Mouse (Mus musculus) brain, adult 2 months (tissue): Measurements from ENCODE around the gene Ptpre.
"Not testable (repeated sequence)": the region's sequence is repeated elsewhere in the genome, so short reads cannot be mapped to it uniquely, and the experiment has no call there.

Source experiments
- DNase-seq: peaks from one replicate; pipeline ENCODE4 v3.0.0; 2011; ENCODE audit warnings: low read depth, low spot score

Ptpre gene

DNA sequence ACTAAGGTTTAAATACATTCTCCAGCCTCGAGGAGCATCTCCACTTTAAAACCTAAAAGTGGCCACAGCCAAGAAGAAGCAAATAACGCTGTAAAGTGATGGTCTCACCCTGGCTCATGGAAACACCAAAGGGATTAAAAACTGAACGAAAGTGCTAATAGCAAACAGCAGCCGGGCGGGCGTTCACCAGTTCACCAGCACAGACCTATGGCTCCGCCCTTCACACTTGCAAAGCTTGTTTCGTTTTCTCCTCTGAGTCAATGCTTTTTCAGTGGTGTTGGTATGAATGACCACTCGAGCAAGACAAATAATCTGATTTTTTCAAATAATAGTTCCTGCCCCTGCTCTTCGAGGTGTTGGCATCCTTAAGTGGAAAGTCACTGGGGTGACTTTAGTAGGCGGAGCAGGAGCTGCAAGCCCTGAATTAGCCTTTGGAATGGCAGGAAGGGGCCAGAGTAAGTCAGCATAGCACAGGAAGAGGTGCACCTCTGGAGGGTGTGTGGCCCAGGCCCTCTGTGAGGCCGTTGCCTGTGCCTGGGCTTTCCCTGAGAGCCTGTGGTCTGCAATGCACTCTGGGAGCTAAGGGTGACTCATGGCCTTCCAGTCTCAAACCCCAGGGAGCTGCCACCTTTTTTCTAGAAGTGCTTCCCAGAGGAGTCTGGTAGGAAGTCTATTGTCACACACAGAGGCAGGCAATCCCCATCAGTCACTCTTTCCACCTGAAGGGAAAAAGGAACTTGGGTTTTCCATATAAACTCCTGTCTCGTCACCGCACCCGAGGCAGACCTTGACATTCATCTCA, 67.9 kb downstream of the Ptpre start:
- DNase-seq = no peak

DNA sequence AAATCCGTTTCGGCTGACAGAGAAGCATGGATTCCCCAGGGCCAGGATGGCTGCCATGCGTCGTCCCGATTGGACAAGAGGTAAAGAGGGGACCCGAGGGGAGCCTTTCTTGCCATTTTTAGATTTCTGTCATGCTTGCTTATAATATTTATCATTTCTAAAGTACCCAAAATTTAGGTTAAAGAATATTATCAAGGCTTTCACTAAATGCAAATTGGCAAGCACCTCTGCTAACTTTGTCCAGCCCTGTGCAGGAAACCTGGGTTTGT, 68.5 kb downstream of the Ptpre start:
- no peak for DNase-seq

DNA sequence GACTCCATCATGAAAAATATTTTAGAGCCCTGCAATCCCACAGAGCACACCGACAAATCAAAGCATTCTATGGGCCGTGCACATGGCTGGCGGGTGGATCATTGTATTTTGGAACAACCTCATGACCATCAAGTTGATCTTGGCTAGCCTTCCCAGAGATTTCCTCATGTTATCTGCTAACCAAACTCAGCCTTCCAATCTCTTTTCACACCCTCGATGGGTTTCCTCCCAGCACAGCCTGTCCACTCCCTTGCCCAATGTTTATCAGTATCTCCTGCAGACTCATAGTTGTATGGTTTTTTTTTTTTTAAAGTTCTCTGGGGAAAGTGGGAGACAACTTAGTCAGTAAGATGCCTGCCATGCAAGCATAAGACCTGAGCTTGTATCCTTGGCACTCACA, 70.9 kb downstream of the Ptpre start:
- DNase-seq = no peak

DNA sequence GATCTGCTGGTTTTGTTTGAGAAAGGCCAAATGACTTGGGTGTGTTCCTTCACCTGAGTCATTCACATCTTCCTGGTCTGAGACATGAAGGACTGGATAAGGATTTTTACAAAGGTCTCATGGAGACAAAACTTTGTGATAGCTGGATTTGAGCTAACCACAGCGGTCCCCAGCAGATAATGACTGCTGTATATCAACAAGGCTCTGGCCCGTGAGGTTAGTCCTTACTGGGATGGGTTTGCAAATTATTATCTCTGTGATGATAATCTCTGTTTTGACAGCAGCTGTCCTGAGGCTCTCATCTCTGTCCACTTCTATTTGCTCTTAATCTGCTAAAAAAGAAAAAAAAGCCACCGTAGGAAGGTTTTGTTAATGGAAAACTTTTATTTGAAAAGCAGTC, 71.7 kb downstream of the Ptpre start:
- DNase-seq = no peak

DNA sequence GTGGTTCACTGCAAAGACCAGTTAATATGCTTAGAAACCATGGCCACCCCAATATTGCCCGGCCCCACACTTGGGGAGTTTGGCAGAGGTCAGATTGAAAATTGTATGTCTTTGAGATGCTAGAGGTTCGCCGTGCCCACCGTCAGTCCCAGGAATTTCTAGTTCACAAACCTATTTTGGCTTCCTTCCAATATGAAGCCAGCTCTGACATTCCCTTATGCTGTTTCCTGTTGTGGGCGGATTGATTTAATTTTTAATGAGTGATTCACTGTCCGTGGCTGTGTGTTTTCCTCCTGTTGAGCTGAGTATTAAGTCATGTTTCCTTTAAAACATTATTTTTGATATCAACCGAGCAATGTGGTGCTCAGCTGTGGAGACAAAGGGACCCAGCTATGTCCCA, 72.4 kb downstream of the Ptpre start:
- DNase-seq = no peak

DNA sequence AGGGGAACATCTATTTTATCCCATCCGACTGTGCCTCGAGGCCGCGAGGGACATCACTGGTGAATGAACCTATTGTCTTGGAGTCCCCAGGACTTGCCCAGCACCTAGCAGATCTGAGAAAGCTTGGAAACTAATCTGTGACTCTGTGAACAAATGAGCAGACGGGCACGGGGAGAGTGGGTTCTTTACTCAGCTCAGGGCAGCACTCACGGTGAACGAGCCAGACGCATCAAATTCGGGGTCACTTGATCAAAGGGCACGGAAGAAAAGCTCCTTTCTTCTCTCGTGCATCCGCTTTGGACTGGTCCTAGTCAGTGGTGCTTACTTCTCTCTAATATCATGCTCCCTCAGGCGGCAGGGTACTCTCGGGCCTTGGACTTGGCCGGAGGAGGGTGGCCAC, 75.0 kb downstream of the Ptpre start:
- no peak for DNase-seq

DNA sequence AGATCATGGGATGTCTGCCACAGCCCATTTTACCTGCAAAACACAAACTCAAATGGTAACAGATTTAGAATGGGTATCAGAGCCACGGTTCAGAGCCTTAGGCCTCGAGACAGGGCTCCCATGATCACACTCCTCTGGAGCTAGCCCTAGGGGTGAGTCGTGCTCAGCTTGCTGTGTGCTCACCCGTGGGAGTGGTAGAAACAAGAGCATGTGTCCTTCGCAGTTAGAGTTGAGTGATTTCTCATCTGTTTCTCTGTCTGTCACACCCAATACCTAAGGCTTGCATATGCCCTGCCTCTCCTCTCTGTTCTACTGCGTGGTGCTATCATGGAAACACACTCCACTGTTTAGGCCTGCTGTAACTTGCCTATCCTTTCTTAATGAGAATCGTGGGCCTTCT, 75.5 kb downstream of the Ptpre start:
- no peak for DNase-seq

DNA sequence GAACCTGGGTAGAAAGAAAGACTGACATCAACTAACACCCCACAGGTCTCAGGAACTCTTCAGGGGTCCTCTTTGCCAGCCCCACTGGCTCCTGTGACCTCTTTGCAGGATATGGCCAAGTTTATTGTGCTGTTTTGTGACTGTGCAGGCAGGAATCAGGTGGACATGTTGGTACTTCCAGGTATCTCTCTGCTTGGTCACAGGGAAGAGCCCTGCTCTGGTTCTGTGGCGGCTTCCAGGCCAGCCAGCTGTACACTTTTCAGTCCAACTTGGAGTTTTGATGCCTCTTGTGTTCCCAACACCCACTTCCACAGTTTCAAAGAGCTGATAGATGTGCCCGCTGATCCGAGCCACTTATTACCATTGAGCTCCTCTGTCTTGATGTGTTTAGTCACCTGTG, 76.1 kb downstream of the Ptpre start:
- no peak for DNase-seq

DNA sequence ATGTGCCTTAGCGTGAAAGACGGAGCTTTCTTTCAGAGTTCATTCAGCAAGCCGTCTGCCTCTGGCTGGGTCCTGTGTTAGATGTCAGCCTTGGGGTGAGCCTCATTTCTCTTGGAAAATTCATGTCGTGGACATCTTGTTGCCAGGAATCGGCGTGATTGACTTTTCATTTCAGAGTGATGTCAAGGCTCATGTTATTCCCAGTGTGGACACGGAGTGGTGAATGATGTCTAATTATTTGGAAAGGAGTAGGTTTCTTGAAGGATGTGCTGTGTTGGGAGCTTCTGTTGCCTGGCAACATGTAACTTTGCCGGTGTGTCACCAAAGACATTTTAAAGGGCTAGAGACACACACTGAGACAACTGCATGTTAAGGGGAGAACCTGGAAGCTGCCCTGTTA, 77.6 kb downstream of the Ptpre start:
- DNase-seq = peak; percentile 57

DNA sequence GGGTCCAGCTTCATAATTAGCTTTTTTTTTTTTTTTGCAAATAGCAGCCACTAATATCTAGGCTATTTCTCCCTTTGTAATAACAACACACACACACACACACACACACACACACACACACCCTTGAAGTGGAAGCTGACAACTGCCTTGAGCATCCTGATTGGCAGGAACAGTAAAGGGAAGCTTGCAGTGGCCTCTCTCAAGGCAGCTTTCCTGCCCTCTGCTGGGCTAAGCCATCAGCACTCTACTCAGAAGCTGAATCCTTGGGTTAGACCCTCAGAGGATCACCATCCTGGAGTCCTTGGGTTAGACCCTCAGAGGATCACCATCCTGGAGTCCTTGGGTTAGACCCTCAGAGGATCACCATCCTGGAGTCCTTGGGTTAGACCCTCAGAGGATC, 79.2 kb downstream of the Ptpre start:
- DNase-seq = not testable (repeated sequence)

DNA sequence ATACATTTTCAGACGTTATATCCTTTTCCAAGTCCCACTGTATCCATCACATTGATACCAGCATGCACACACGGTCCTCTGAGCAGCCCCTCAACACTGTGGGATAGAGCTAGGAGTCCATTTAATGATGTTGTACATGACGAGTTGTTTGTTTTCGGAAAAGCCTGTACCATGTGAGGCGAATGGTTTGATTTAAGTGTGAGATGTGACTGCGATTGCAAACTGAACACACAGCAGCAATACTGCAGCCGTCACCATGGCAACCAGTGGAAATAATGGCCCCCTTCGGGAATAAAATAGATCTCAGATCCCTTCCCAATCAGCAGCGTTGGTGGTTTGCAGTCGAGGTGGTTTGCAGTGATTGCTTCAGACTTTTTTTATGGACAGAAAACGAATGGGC, 80.5 kb downstream of the Ptpre start:
- peak; percentile 81 for DNase-seq

DNA sequence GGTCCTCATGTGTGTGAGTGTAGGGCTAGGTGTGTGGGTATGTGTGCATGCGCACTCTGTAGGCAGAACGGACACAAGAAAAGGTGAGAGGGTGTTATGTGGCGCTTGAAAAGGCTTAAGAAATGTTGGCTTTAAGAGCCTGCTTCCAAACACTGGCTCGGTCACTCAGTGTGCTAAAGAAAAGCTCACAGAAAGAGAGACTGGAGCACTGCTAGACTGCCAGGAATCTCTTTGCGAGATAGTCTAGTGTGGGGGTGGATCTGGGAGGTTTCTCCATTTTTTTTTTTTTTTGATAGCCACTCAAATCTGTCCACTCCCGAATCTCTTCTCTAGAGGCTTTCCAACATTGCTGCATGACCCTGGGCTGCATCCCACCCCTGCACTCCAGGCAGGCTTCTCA, 84.4 kb downstream of the Ptpre start:
- DNase-seq = peak; percentile 52

DNA sequence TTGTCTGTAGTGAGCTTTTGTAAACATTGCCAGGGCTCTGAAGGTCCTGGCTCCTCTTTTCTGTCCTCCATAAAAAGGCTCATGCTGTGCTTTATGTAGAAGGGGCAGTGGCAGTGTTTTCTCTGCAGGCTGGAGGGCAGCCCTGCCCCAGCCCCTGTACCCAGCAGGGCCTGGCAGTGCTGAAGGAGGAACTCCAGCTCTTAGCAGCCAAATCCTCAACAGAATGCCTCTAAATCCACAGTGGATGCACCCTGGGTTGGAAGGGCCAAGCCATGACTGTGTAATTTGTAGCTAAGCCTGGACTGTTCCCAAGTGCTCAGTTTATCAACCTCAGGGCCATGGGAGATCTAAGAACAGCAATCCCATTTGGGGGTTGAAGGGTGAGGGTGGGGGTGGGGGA, 85.0 kb downstream of the Ptpre start:
- no peak for DNase-seq

DNA sequence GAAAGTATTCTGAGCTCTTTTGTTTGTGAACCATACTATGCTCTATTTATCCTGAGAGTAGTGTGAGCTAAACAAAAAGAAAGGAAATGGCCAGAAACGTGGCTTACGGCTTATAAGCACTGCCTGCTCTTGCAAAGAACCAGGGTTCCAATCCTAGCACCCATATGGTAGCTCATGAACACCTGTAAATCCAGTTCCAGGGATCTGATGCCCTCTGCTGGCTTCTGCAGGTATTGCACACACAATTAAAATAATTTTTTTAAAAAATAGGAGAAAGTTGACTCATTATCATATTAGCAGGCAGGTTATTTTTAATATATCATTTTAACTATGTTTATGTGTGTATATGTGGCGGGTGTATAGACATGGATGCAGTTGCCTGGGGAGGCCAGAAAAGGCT, 87.6 kb downstream of the Ptpre start:
- DNase-seq = no peak

DNA sequence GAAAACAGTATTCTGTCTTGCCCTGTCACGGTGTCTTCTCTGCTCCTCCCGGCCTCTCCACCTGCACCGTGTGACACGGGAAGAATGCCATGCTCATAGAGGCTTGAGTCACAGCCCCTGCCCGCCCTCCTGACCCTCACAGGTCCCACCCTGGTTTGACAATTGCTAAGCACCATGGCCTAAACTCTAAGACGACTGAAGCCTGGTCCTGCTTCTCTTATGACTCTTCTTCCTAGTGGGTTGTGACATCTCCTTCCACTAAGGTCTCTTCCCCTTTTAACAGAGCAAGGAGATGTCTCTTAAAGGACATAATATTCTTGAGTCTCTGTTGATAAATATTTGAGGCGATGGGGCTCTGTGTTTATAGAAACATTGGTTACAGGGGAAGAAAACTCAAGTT, 91.1 kb downstream of the Ptpre start:
- DNase-seq = no peak

DNA sequence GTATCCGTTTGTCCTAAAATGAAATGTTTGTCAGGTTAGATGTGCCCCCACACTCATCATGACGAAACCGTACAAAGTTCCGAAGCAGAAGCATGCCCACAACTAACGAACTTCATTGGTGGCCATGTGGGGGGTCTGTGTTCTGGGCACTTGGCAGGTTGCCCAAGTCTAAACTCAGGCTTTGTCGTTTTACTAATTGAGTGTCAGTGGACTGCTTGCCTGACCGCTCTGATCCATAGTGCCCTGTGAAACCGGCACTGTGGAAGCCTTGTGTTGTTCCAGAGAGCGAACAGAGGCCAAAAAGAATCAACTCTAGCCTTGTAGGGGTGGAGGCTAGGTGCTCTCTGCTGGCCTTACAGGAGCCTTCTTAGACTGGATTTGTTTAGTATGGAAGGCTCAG, 91.7 kb downstream of the Ptpre start:
- DNase-seq = no peak

DNA sequence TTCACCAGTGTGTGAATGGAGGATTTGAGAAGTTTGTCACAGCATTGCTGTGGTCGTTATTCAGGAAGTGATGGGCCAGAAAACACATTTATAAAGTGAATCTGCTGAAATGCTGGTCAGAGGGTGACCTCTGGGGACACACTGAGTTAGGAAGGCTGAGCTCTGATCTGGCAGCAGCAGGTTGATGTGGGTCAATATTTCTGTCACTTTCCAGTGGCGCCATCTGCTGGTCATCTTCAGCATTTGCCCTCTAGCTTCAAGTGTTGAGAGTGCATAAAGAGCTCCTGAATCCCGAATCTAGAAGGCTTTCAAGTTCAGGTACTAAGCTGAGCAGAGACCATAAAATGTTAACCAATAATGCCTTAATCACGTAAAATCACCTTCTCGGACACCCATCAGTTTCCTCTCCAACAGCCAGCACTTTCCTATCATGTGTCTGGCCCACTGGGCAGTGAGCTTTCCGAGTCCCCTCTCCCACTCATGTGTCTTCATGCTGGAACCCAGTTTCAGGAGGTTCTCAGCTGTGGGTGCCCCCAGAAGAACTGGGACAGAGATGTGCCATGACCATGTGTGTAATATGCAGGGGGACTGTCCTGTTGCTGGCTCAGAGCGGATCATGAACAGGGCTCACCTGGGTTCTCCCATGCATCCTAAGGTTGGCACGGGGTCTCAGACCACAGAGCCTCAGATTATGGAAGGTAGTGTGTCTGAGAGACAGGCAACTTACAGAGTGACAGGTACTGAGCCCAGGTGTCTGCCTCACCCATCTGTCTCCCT, 94.7 kb downstream of the Ptpre start:
- DNase-seq = peak; percentile 93

DNA sequence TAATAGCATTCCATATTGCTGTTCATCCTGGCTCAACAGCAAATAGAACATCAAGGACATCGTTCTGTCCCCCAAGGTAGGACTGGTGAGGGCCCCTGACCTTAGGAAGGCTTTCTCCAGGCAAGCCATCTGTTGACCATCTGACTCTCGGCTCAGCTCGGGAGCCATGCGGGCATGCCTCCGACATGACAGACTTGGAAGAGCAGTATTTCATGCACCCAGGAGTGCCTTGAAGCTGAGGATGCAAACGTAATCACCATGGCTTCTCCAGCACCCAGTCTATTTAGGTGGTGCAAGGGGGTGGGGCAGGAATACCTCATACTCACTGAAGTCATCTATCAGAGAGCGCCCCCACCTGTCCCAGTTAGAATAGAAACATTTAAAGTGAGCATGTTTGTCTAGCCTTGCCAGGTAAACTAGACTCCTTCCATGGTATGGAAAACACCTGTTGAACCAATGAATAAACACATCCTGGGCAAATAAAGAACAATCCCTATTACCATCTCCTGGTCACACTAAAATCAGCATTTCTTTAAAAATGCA, 95.5 kb downstream of the Ptpre start:
- peak; percentile 60 for DNase-seq

DNA sequence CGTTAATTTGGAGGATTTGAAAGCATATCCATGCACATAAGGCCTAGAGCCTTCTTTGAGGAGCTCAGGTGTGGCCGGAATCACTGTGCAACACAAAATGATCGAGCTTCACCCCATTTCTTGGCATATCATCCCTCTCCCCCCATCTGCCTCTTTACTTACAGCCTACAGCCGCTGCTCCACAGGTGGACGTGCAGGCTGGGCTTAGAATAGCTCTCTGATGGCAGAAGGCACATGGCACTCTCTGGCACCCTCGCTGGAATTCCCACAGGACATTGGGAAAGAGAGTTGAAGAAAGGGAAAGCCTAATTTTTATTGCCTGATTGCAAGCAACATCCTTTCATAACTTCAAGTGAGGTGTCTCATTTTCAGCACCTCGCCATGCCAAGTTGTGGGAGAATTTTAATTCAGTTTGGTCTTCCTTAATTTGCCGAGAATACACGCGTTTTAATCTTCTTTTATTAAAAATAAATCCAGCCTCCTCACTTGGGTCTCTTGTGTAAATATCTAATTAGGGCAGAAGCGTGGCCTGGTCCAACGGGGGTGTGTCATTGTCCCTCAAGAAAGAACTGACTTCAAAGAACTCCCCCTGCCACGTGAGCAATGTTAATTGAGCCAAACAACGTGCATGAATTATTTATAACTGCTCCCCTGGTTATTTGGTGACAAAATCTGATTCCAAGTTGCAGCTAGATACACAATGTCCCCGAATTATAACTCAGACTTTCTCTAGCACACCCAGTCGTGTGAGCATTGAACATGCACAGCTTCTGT, 97.8 kb downstream of the Ptpre start:
- DNase-seq = peak; percentile 81

DNA sequence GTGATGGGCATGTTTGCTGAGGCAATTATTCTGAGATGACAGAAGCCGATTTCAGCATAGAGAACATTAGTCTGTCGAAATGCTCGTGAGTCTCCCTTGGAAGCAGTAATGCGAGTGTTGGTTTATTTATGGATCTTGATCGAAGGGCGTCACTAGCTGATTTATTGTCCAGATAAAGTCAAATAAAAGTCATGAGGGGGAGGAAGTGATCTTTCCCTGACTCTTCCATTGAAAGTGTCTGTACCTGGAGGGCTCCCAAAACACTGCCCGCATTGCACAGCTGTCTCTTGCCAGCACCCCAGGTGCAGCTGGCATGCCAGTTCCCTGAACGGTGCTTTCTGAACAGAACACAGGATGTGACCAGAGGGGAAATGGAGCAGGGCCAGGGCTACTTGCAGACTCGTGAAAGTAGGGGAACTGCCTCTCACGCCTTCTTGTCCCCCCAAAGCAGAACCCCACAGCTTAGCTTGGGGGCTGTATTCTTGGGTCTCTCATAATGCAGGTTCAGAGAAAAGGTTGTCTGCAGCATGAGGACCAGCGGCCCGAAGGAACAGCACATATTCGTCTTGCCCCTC, 100.2 kb downstream of the Ptpre start:
- DNase-seq = peak; percentile 36

DNA sequence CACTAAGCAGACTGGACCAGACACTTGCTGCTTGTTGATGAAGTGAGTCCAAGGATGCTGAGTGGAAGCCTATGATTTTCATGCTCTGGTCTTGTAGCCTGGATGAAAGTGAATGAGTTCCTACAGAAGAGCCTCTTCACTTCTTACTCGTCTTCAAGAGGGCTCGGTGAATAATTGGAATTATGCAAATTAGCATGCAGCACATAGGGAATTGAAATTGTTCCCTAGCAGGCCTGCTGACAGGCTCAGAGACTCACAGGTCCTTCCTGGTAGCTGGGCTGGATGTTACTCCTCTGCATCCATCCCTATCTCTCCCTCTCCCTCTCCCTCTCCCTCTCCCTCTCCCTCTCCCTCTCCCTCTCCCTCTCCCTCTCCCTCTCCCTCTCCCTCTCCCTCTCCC, 102.1 kb downstream of the Ptpre start:
- no peak for DNase-seq
